Comparison of ENCODE assay signal across 14 mouse cellular contexts in the genomic region with DNA sequence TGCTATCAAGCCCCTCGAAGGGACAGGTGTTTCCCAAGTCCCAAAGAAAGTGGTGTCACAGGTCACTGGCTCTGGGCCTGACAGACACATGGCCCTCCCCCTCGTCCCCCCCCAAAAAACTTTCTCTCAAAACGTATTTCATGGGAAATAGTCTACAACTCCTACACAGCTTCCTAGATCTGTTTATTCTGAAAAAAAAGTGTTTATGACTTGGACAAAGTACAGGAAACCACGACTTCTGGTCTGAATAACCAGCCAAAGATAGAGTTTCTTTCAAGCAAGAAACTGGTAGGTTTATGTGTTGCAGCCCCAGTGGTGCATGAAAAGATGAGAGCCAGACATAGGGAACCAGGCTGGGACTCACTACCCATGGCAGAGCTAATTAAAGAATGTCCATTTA. TPM values are rescaled to one million over a fixed set of nuclear protein-coding genes. Genes with fewer than 3 reads are reported as not detected.
DNase-seq lines count a peak whose midpoint lies in the region; ATAC-seq and TF ChIP-seq lines count a peak whose summit lies in the region.
"Had no signal": no experiment of that assay in that cellular context is flagged by ENCODE, and none has a peak within 500 bp of the region (broad histone marks: within the 10 kb centered on the region; RNA-seq: fewer than 3 reads in every experiment).

No protein-coding gene starts in this region.

- no peak for TF ChIP-seq EP300 in heart, postnatal 0 days (IDR thresholded peaks at IDR 0.05; ENCODE audit: low read depth)
- no peak for TF ChIP-seq EP300 in stomach, postnatal 0 days (optimal IDR thresholded peaks at IDR 0.05)

- no peaks in the 10 kb centered on the region for H3K27me3 ChIP-seq in heart, postnatal 0 days (ENCODE audit: control insufficient read depth, insufficient read depth, low read length)
- H3K27me3 ChIP-seq in heart, embryonic 11.5 days (ENCODE audit: control insufficient read depth, insufficient read depth, low read length): 0 out of 2 replicates have a peak, but pooled peaks cover 7% of the 10 kb centered on the region
- no peaks in the 10 kb centered on the region for H3K27me3 ChIP-seq in lung, embryonic 16.5 days (ENCODE audit: control insufficient read depth, insufficient read depth, low read depth, low read length)
- H3K27me3 ChIP-seq in stomach, postnatal 0 days (ENCODE audit: control insufficient read depth, insufficient read depth, low read length): no peaks in the 10 kb centered on the region
- H3K27me3 ChIP-seq: embryonic facial prominence, embryonic 13.5 days; hindbrain, embryonic 12.5 days had no signal

- H3K4me1 ChIP-seq in heart, postnatal 0 days (ENCODE audit: control insufficient read depth, insufficient read depth): peaks cover 50% of the 10 kb centered on the region
- H3K4me1 ChIP-seq in heart, embryonic 11.5 days (ENCODE audit: control insufficient read depth, insufficient read depth, low read length): peaks cover 46% of the 10 kb centered on the region
- H3K4me1 ChIP-seq in lung, embryonic 16.5 days (replicated peaks; ENCODE audit: control insufficient read depth, insufficient read depth, low read length): peaks cover 74% of the 10 kb centered on the region
- H3K4me1 ChIP-seq in embryonic fibroblast, embryonic 13.5 days (ENCODE audit: control insufficient read depth, insufficient read depth, low read length): peaks cover 14% of the 10 kb centered on the region
- H3K4me1 ChIP-seq in stomach, postnatal 0 days (replicated peaks; ENCODE audit: control insufficient read depth, insufficient read depth): 0 out of 2 replicates have a peak, but pooled peaks cover 2% of the 10 kb centered on the region

- ATAC-seq in heart, postnatal 0 days (ENCODE audit: insufficient read depth, low read depth): no peak
- no peak for ATAC-seq in heart, embryonic 11.5 days (replicated peaks; ENCODE audit: insufficient number of reproducible peaks, low FRiP score, low TSS enrichment)
- no peak for ATAC-seq in lung, embryonic 16.5 days (ENCODE audit: low read depth)
- no peak for ATAC-seq in stomach, postnatal 0 days (ENCODE audit: low FRiP score, low TSS enrichment)
- ATAC-seq: inflammation-experienced regulatory T-cells, adult 6 months had no signal

- 0 out of 2 replicates have a peak overlapping the region, but pooled peaks have one; percentile 4 for H3K27ac ChIP-seq in heart, postnatal 0 days (ENCODE audit: low read depth)
- H3K27ac ChIP-seq in heart, embryonic 11.5 days (ENCODE audit: low read depth, low read length): no peak overlapping the region
- peak overlapping the region; percentile 88 for H3K27ac ChIP-seq in lung, embryonic 16.5 days (ENCODE audit: low read length)
- H3K27ac ChIP-seq in embryonic fibroblast, embryonic 13.5 days (ENCODE audit: insufficient read depth, low read length): peak overlapping the region; percentile 91
- peak overlapping the region; percentile 31; the same call in 1 of the 2 replicates for H3K27ac ChIP-seq in stomach, postnatal 0 days (replicated peaks)
- H3K27ac ChIP-seq: hindbrain, embryonic 12.5 days; midbrain, embryonic 12.5 days had no signal

- TF ChIP-seq POLR2A in embryonic fibroblast, embryonic 13.5 days (IDR thresholded peaks at IDR 0.05; ENCODE audit: low read depth, low read length): no peak

- TF ChIP-seq CTCF in heart, postnatal 0 days (IDR thresholded peaks at IDR 0.05; ENCODE audit: low read depth): no peak
- TF ChIP-seq CTCF in embryonic fibroblast, embryonic 13.5 days (IDR thresholded peaks at IDR 0.05; ENCODE audit: borderline replicate concordance, insufficient read depth, low read length): no peak
- no peak for TF ChIP-seq CTCF in stomach, postnatal 0 days (IDR thresholded peaks at IDR 0.05; ENCODE audit: low read depth)

- H3K9ac ChIP-seq in heart, postnatal 0 days (replicated peaks; ENCODE audit: low read depth, low read length): no peak overlapping the region
- H3K9ac ChIP-seq in heart, embryonic 11.5 days (ENCODE audit: low read depth, low read length): no peak overlapping the region
- no peak overlapping the region for H3K9ac ChIP-seq in lung, embryonic 16.5 days (ENCODE audit: low read length)
- H3K9ac ChIP-seq in stomach, postnatal 0 days (ENCODE audit: low read length): no peak overlapping the region
- H3K9ac ChIP-seq: embryonic facial prominence, embryonic 13.5 days; hindbrain, embryonic 12.5 days; midbrain, embryonic 12.5 days had no signal

- H3K9me3 ChIP-seq in heart, postnatal 0 days (replicated peaks; ENCODE audit: control insufficient read depth, low read length): no peaks in the 10 kb centered on the region
- H3K9me3 ChIP-seq in heart, embryonic 11.5 days (replicated peaks; ENCODE audit: control insufficient read depth, low read length): no peaks in the 10 kb centered on the region
- no peaks in the 10 kb centered on the region for H3K9me3 ChIP-seq in lung, embryonic 16.5 days (ENCODE audit: control insufficient read depth, low read length)
- no peaks in the 10 kb centered on the region for H3K9me3 ChIP-seq in stomach, postnatal 0 days (ENCODE audit: control insufficient read depth, low read length)
- H3K9me3 ChIP-seq: embryonic facial prominence, embryonic 13.5 days; hindbrain, embryonic 12.5 days; midbrain, embryonic 12.5 days had no signal

- no peak for DNase-seq in heart, postnatal 0 days (ENCODE audit: low spot score)
- no peak for DNase-seq in lung, postnatal 36 days
- no peak for DNase-seq in stomach, postnatal 0 days (ENCODE audit: low spot score)
- DNase-seq in Muller cell, postnatal 12 days (ENCODE audit: inconsistent ontology term): no peak
- DNase-seq: cerebellum, adult 9-11 months; left cerebral cortex, postnatal 4 days; thymus, adult 2 months had no signal

- 55% methylated on average over 4 of the region's 4 CpGs for WGBS in heart, postnatal 0 days
- WGBS in heart, embryonic 11.5 days (ENCODE audit: insufficient replicate concordance): 55% methylated on average over 4 of the region's 4 CpGs
- WGBS in lung, embryonic 16.5 days: 31% methylated on average over 4 of the region's 4 CpGs
- WGBS in stomach, postnatal 0 days: 47% methylated on average over 4 of the region's 4 CpGs

- no peak overlapping the region for H3K4me2 ChIP-seq in heart, postnatal 0 days (ENCODE audit: low read depth, low read length)
- no peak overlapping the region for H3K4me2 ChIP-seq in heart, embryonic 11.5 days
- no peak overlapping the region for H3K4me2 ChIP-seq in lung, embryonic 16.5 days (ENCODE audit: low read depth, low read length)
- no peak overlapping the region for H3K4me2 ChIP-seq in stomach, postnatal 0 days (replicated peaks; ENCODE audit: low read depth)
- H3K4me2 ChIP-seq: embryonic facial prominence, embryonic 13.5 days; hindbrain, embryonic 12.5 days; midbrain, embryonic 12.5 days had no signal

- no peak overlapping the region for H3K4me3 ChIP-seq in heart, postnatal 0 days (ENCODE audit: low read depth, low read length)
- H3K4me3 ChIP-seq in heart, embryonic 11.5 days (ENCODE audit: low read depth, low read length): no peak overlapping the region
- no peak overlapping the region for H3K4me3 ChIP-seq in lung, embryonic 16.5 days (ENCODE audit: low read length)
- H3K4me3 ChIP-seq in embryonic fibroblast, embryonic 13.5 days (ENCODE audit: insufficient read depth, low read length): no peak overlapping the region
- H3K4me3 ChIP-seq in stomach, postnatal 0 days (ENCODE audit: low read depth, low read length): no peak overlapping the region
- H3K4me3 ChIP-seq: embryonic facial prominence, embryonic 13.5 days; hindbrain, embryonic 12.5 days; midbrain, embryonic 12.5 days had no signal

- H3K36me3 ChIP-seq in heart, postnatal 0 days (replicated peaks; ENCODE audit: control insufficient read depth, insufficient read depth, low read length): no peaks in the 10 kb centered on the region
- H3K36me3 ChIP-seq in heart, embryonic 11.5 days (ENCODE audit: control insufficient read depth, insufficient read depth, low read length): no peaks in the 10 kb centered on the region
- H3K36me3 ChIP-seq in lung, embryonic 16.5 days (ENCODE audit: control insufficient read depth, insufficient read depth, low read length): peaks cover 5% of the 10 kb centered on the region
- H3K36me3 ChIP-seq in stomach, postnatal 0 days (ENCODE audit: control insufficient read depth, insufficient read depth, low read length): peaks cover 4% of the 10 kb centered on the region; the same call in 1 of the 2 replicates
- H3K36me3 ChIP-seq: embryonic facial prominence, embryonic 13.5 days; hindbrain, embryonic 12.5 days; midbrain, embryonic 12.5 days had no signal

RNA-seq across cellular contexts. Expression of a gene that starts 59.2 kb away (rescaled TPM):
- total RNA-seq in heart, postnatal 0 days (2014; rRNA removed; ENCODE audit: low replicate concordance): 2.6 and 6.1 TPM in 2 replicates
- 34.1 and 34.2 TPM in 2 replicates for polyA plus RNA-seq in heart, postnatal 0 days (2015; fragmentation: Nextera tagmentation; extraction: Ambion mirVana)
- polyA plus RNA-seq in heart, embryonic 11.5 days (2014; fragmentation: Nextera tagmentation; extraction: Ambion mirVana): 32.3 and 34.2 TPM in 2 replicates
- 78.2 and 92.9 TPM in 2 replicates for polyA plus RNA-seq in lung, embryonic 16.5 days (2015; fragmentation: Nextera tagmentation; extraction: Ambion mirVana)
- 30.9 and 47.2 TPM in 2 replicates for polyA plus RNA-seq in embryonic fibroblast, embryonic 13.5 days (2011; ENCODE audit: insufficient read length, low read depth, missing spikeins)
- polyA plus RNA-seq in stomach, postnatal 0 days (2015; fragmentation: Nextera tagmentation; extraction: Ambion mirVana): 99.6 and 107 TPM in 2 replicates
